ENCODE assay signal across 18 mouse cellular contexts in the genomic region with DNA sequence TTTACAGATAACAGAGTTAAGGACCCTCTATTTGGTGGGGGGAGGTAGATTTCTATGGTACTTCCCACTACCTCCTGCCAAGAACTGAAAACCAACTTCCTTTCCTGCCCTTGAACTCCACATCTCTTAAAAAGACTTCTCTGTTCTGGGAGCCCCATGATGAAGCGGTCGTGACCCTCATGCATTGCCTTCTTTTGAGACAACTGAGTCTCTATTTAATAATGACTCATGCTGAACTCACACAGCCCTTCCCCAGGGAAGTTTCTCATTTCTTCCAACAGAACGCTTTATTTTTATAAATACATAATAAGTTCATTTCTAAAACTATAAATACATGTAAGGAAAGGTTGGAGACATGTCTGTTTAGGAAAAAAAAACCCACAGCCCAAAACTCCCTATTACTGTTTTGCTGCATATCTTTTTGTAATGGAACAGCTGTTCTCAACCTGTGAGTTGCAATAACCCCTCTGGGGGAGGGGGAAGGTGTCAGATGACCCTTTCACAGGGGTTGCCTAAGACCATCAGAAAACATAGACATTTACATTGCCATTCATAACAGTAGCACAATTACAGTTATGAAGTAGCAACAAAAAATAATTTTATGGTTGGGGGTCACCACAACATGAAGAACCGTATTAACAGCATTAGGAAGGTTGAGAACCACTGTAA. TPM values are rescaled to one million over a fixed set of nuclear protein-coding genes. Genes with fewer than 3 reads are reported as not detected.
DNase-seq lines count a peak whose midpoint lies in the region; ATAC-seq and TF ChIP-seq lines count a peak whose summit lies in the region.
"Had no signal": no experiment of that assay in that cellular context is flagged by ENCODE, and none has a peak within 500 bp of the region (broad histone marks: within the 10 kb centered on the region; RNA-seq: fewer than 3 reads in every experiment).

No protein-coding gene starts in this region.

- no peak for TF ChIP-seq EP300 in lung, postnatal 0 days (IDR thresholded peaks at IDR 0.05)
- TF ChIP-seq EP300 in CH12.LX (IDR thresholded peaks at IDR 0.05; ENCODE audit: low read length) = peak; percentile 12; the same call in 1 of the 2 replicates

- dilution Hi-C loops in CH12.LX (cut with MboI; ENCODE audit: extremely low pct_ligation_motif_present, extremely low pct_unique_long_range_greater_than_20kb, low sequenced_read_pairs) = no loop called here

- no peaks in the 10 kb centered on the region for H3K27me3 ChIP-seq in lung, embryonic 15.5 days
- H3K27me3 ChIP-seq in lung, postnatal 0 days (replicated peaks; ENCODE audit: insufficient read depth, low read length) = no peaks in the 10 kb centered on the region
- H3K27me3 ChIP-seq in CH12.LX (replicated peaks) = no peaks in the 10 kb centered on the region
- H3K27me3 ChIP-seq in forebrain, embryonic 12.5 days = no peaks in the 10 kb centered on the region; the same call in 1 of the 2 replicates
- H3K27me3 ChIP-seq: kidney, embryonic 15.5 days; limb, embryonic 15.5 days; liver, embryonic 15.5 days; midbrain, embryonic 15.5 days had no signal

- H3K9ac ChIP-seq in lung, embryonic 15.5 days = no peak overlapping the region
- H3K9ac ChIP-seq in lung, postnatal 0 days (replicated peaks; ENCODE audit: low read depth) = no peak overlapping the region
- no peak overlapping the region for H3K9ac ChIP-seq in CH12.LX (ENCODE audit: insufficient read depth, low read depth)
- H3K9ac ChIP-seq in forebrain, embryonic 12.5 days = no peak overlapping the region
- H3K9ac ChIP-seq: kidney, embryonic 15.5 days; limb, embryonic 15.5 days; liver, embryonic 15.5 days; midbrain, embryonic 15.5 days had no signal

- H3K27ac ChIP-seq in gastrocnemius, adult 2 months = 0 out of 2 replicates have a peak overlapping the region, but pooled peaks have one; percentile 35
- peak overlapping the region; percentile 9; the same call in 1 of the 2 replicates for H3K27ac ChIP-seq in lung, embryonic 15.5 days
- H3K27ac ChIP-seq in lung, postnatal 0 days (ENCODE audit: low read length) = no peak overlapping the region
- H3K27ac ChIP-seq in CH12.LX (ENCODE audit: insufficient read depth, low read depth) = no peak overlapping the region
- no peak overlapping the region for H3K27ac ChIP-seq in forebrain, embryonic 12.5 days
- H3K27ac ChIP-seq: kidney, embryonic 15.5 days; limb, embryonic 15.5 days; liver, embryonic 15.5 days; midbrain, embryonic 15.5 days had no signal

- ATAC-seq in lung, embryonic 15.5 days (ENCODE audit: borderline replicate concordance, extremely low read depth, low FRiP score, low TSS enrichment) = no peak
- no peak for ATAC-seq in lung, postnatal 0 days
- ATAC-seq in forebrain, embryonic 12.5 days (ENCODE audit: low FRiP score) = no peak
- ATAC-seq: intestine, postnatal 0 days; midbrain, embryonic 15.5 days had no signal

- no peaks in the 10 kb centered on the region for H3K9me3 ChIP-seq in lung, embryonic 15.5 days
- no peaks in the 10 kb centered on the region for H3K9me3 ChIP-seq in lung, postnatal 0 days (ENCODE audit: low read length)
- H3K9me3 ChIP-seq in CH12.LX (replicated peaks; ENCODE audit: low read length) = no peaks in the 10 kb centered on the region
- H3K9me3 ChIP-seq in forebrain, embryonic 12.5 days = no peaks in the 10 kb centered on the region
- H3K9me3 ChIP-seq: kidney, embryonic 15.5 days; limb, embryonic 15.5 days; liver, embryonic 15.5 days; midbrain, embryonic 15.5 days had no signal

- in situ Hi-C loops in CH12.LX (cut with MboI; ENCODE audit: low pct_ligation_motif_present, low pct_unique_long_range_greater_than_20kb, low sequenced_read_pairs) = loop anchor here (25.0 kb wide), 1 partner anchor 449 kb away; a partner anchor contains a TSS

- no peak for DNase-seq in gastrocnemius, adult 2 months
- no peak for DNase-seq in gastrocnemius, postnatal 4 days (ENCODE audit: low spot score in 2 of 2)
- no peak for DNase-seq in lung, postnatal 0 days (ENCODE audit: low spot score)
- no peak for DNase-seq in CH12.LX (ENCODE audit: extremely low read depth)
- DNase-seq in fibroblast of lung, adult 2 months (ENCODE audit: low read depth) = peak; percentile 84
- no peak for DNase-seq in urinary bladder, postnatal 14 days (ENCODE audit: low spot score)
- DNase-seq: adrenal gland, postnatal 10 days; cerebellum, adult 9-10 months; kidney, postnatal 4 days; lung, postnatal 4 days; thymus, postnatal 14 days had no signal

- no peak overlapping the region for H3K4me3 ChIP-seq in gastrocnemius, adult 2 months
- no peak overlapping the region for H3K4me3 ChIP-seq in lung, embryonic 15.5 days
- H3K4me3 ChIP-seq in lung, postnatal 0 days (ENCODE audit: low read depth, low read length) = no peak overlapping the region
- no peak overlapping the region for H3K4me3 ChIP-seq in CH12.LX (replicated peaks in 1 of 3; ENCODE audit: low read depth in 2 of 3, low read length in 2 of 3, poor library complexity in 1 of 3)
- H3K4me3 ChIP-seq in forebrain, embryonic 12.5 days (replicated peaks) = no peak overlapping the region
- H3K4me3 ChIP-seq: kidney, embryonic 15.5 days; limb, embryonic 15.5 days; liver, embryonic 15.5 days; midbrain, embryonic 15.5 days had no signal

- no peak for TF ChIP-seq CTCF in gastrocnemius, adult 2 months (IDR thresholded peaks at IDR 0.05)
- no peak for TF ChIP-seq CTCF in lung, postnatal 0 days (IDR thresholded peaks at IDR 0.05)
- no peak for TF ChIP-seq CTCF in CH12.LX (conservative IDR thresholded peaks at IDR 0.05 in 1 of 2, IDR thresholded peaks at IDR 0.05 in 1 of 2; ENCODE audit: low read depth in 2 of 2, low read length in 2 of 2)

- no peak for TF ChIP-seq RAD21 in CH12.LX (IDR thresholded peaks at IDR 0.05; ENCODE audit: low read depth, low read length)

- WGBS in lung, embryonic 15.5 days = 51% methylated on average over 4 of the region's 4 CpGs
- WGBS in lung, postnatal 0 days = 52% methylated on average over 4 of the region's 4 CpGs
- WGBS in forebrain, embryonic 12.5 days = 84% methylated on average over 4 of the region's 4 CpGs

- no peaks in the 10 kb centered on the region for H3K36me3 ChIP-seq in lung, embryonic 15.5 days
- no peaks in the 10 kb centered on the region for H3K36me3 ChIP-seq in lung, postnatal 0 days (ENCODE audit: insufficient read depth, low read length)
- H3K36me3 ChIP-seq in CH12.LX (replicated peaks in 1 of 2; ENCODE audit: control insufficient read depth in 1 of 2, insufficient read depth in 1 of 2, low read length in 1 of 2) = no peaks in the 10 kb centered on the region
- H3K36me3 ChIP-seq in forebrain, embryonic 12.5 days (replicated peaks) = no peaks in the 10 kb centered on the region
- H3K36me3 ChIP-seq: kidney, embryonic 15.5 days; limb, embryonic 15.5 days; liver, embryonic 15.5 days; midbrain, embryonic 15.5 days had no signal

- peaks cover 38% of the 10 kb centered on the region for H3K4me1 ChIP-seq in lung, embryonic 15.5 days
- peaks cover 3% of the 10 kb centered on the region; the same call in 1 of the 2 replicates for H3K4me1 ChIP-seq in lung, postnatal 0 days (ENCODE audit: insufficient read depth, low read depth, low read length)
- peaks cover 15 to 75% of the 10 kb centered on the region in 2 experiments for H3K4me1 ChIP-seq in CH12.LX (ENCODE audit: control insufficient read depth in 1 of 2, insufficient read depth in 2 of 2)
- 0 out of 2 replicates have a peak, but pooled peaks cover 3% of the 10 kb centered on the region for H3K4me1 ChIP-seq in forebrain, embryonic 12.5 days

- no peak for TF ChIP-seq POLR2A in CH12.LX (IDR thresholded peaks at IDR 0.05; ENCODE audit: low read depth, low read length)

- H3K79me2 ChIP-seq in CH12.LX (replicated peaks; ENCODE audit: control insufficient read depth, extremely low read depth, insufficient read depth, poor library complexity, severe bottlenecking) = no peaks in the 10 kb centered on the region

- no peak overlapping the region for H3K4me2 ChIP-seq in lung, embryonic 15.5 days
- no peak overlapping the region for H3K4me2 ChIP-seq in lung, postnatal 0 days (replicated peaks; ENCODE audit: low read depth, low read length)
- H3K4me2 ChIP-seq in CH12.LX (ENCODE audit: insufficient read depth, low read depth, poor library complexity, severe bottlenecking) = no peak overlapping the region
- no peak overlapping the region for H3K4me2 ChIP-seq in forebrain, embryonic 12.5 days
- H3K4me2 ChIP-seq: kidney, embryonic 15.5 days; limb, embryonic 15.5 days; liver, embryonic 15.5 days; midbrain, embryonic 15.5 days had no signal

- intact Hi-C loops in gastrocnemius, adult 2 months (cut with DNase I) = no loop called here

TF ChIP-seq in CH12.LX, 34 proteins besides CTCF, POLR2A, EP300 and RAD21:
- TF ChIP-seq KAT2A (IDR thresholded peaks at IDR 0.05; ENCODE audit: insufficient replicate concordance, low read length) = no peak
- 0 out of 2 replicates have a peak, but pooled peaks have one; percentile 9 for TF ChIP-seq BHLHE40 (IDR thresholded peaks at IDR 0.05; ENCODE audit: low read depth, low read length)
- TF ChIP-seq MEF2A (IDR thresholded peaks at IDR 0.05; ENCODE audit: borderline replicate concordance, low read depth, low read length) = peak; percentile 30; the same call in 1 of the 2 replicates
- no peak for TF ChIP-seq SIN3A (IDR thresholded peaks at IDR 0.05; ENCODE audit: low read length)
TF ChIP-seq in CH12.LX: peak in this region for 2.

RNA-seq across cellular contexts. Expression of a gene that starts 10.3 kb away (rescaled TPM):
- total RNA-seq in gastrocnemius, adult 2 months (2021) = 10 to 100 TPM; 14.8 to 16.0 TPM
- total RNA-seq in gastrocnemius, postnatal 4 days (2021) = 10 to 100 TPM; 80.1 to 83.1 TPM
- 107 and 115 TPM in 2 replicates for polyA plus RNA-seq in lung, embryonic 15.5 days (2015; fragmentation: Nextera tagmentation; extraction: Ambion mirVana)
- polyA plus RNA-seq in lung, postnatal 0 days (2015; fragmentation: Nextera tagmentation; extraction: Ambion mirVana) = 153 and 183 TPM in 2 replicates
- 77.0 and 87.5 TPM in 2 replicates for total RNA-seq in CH12.LX (2012; rRNA removed)
- 43.1 and 49.6 TPM in 2 replicates for total RNA-seq in CH12.LX (2014; rRNA removed)
- polyA plus RNA-seq in CH12.LX (2012; ENCODE audit: insufficient read length, low read depth) = 83.1 and 126 TPM in 2 replicates
- polyA plus RNA-seq in forebrain, embryonic 12.5 days (2016; fragmentation: Nextera tagmentation; extraction: Ambion mirVana) = 30.8 and 31.6 TPM in 2 replicates

RNA-seq across cellular contexts. Expression of a gene that starts 24.6 kb away (rescaled TPM):
- total RNA-seq in gastrocnemius, adult 2 months (2021) = 1 to 10 TPM; 1.3 to 1.7 TPM
- total RNA-seq in gastrocnemius, postnatal 4 days (2021) = 1 to 10 TPM; 5.5 TPM
- polyA plus RNA-seq in lung, embryonic 15.5 days (2015; fragmentation: Nextera tagmentation; extraction: Ambion mirVana) = 2.7 and 2.9 TPM in 2 replicates
- polyA plus RNA-seq in lung, postnatal 0 days (2015; fragmentation: Nextera tagmentation; extraction: Ambion mirVana) = 1.1 and 1.5 TPM in 2 replicates
- total RNA-seq in CH12.LX (2012; rRNA removed) (2.3 and 3.7 TPM in 2 replicates), CH12.LX (2014; rRNA removed) (0.82 and 1.3 TPM in 2 replicates)
- polyA plus RNA-seq in CH12.LX (2012; ENCODE audit: insufficient read length, low read depth) = 1.7 TPM in 2 replicates
- 3.7 and 4.5 TPM in 2 replicates for polyA plus RNA-seq in forebrain, embryonic 12.5 days (2016; fragmentation: Nextera tagmentation; extraction: Ambion mirVana)

Comparison
In these comparisons a context has a peak if more than half of its experiments do, and no peak if none do; other contexts are left out.
1. H3K27ac ChIP-seq: peak in gastrocnemius, adult 2 months (single experiment) and lung, embryonic 15.5 days (single experiment); none in lung, postnatal 0 days (single experiment), CH12.LX (single experiment) and forebrain, embryonic 12.5 days (single experiment).